Mouse (Mus musculus) hindlimb bud, embryonic 11.5 days (tissue): ENCODE data around the gene Gtf2h3.
"Not testable (repeated sequence)": the region's sequence is repeated elsewhere in the genome, so short reads cannot be mapped to it uniquely, and the experiment has no call there.

Experiments
- DNase-seq: peaks from one replicate; pipeline ENCODE4 v3.0.0-alpha.2; 2012; ENCODE audit warnings: low read depth, low spot score; ENCODE audit errors: extremely low spot score

Gene Gtf2h3

GRCm38 (mm10) chr5:124578633-124579317 lies at the start of gene Gtf2h3, which contains the start of gene Eif2b1:
TSS of gene Gtf2h3 (plus strand) at chr5:124579140.
TSS of gene Eif2b1 (minus strand) at chr5:124579131.
- peak; percentile 72 for DNase-seq

- no peak for DNase-seq
These were observed 49.7 kb upstream of the Gtf2h3 start for GRCm38 (mm10) chr5:124529191-124529651.

GRCm38 (mm10) chr5:124529697-124530096 lies 49.2 kb upstream of the Gtf2h3 start:
- DNase-seq: no peak

GRCm38 (mm10) chr5:124530655-124531582 lies 48.0 kb upstream of the Gtf2h3 start, which contains the start of gene Rilpl1:
TSS of gene Rilpl1 (minus strand) at chr5:124531391.
- DNase-seq: no peak

- DNase-seq: no peak
These were observed 47.4 kb upstream of the Gtf2h3 start for GRCm38 (mm10) chr5:124531583-124531930.

GRCm38 (mm10) chr5:124532451-124532850 lies 46.5 kb upstream of the Gtf2h3 start:
- DNase-seq: no peak

- no peak for DNase-seq
These were observed 43.9 kb upstream of the Gtf2h3 start for GRCm38 (mm10) chr5:124535016-124535415.

GRCm38 (mm10) chr5:124536776-124537175 lies 42.2 kb upstream of the Gtf2h3 start:
- no peak for DNase-seq

- no peak for DNase-seq
These were observed 39.8 kb upstream of the Gtf2h3 start for GRCm38 (mm10) chr5:124538813-124539792.

- DNase-seq: no peak
These were observed 39.0 kb upstream of the Gtf2h3 start for GRCm38 (mm10) chr5:124539905-124540304.

GRCm38 (mm10) chr5:124540383-124540786 lies 38.6 kb upstream of the Gtf2h3 start, which contains the start of gene Tmed2:
TSS of gene Tmed2 (plus strand) at chr5:124540695.
- peak; percentile 83 for DNase-seq

GRCm38 (mm10) chr5:124540905-124541601 lies 37.9 kb upstream of the Gtf2h3 start:
- no peak for DNase-seq

- no peak for DNase-seq
These were observed 37.4 kb upstream of the Gtf2h3 start for GRCm38 (mm10) chr5:124541602-124541973.

- DNase-seq: not testable (repeated sequence)
These were observed 28.2 kb upstream of the Gtf2h3 start for GRCm38 (mm10) chr5:124550737-124551136.

- not testable (repeated sequence) for DNase-seq
These were observed 27.4 kb upstream of the Gtf2h3 start for GRCm38 (mm10) chr5:124551349-124552093.

- DNase-seq: no peak
These were observed 26.9 kb upstream of the Gtf2h3 start for GRCm38 (mm10) chr5:124552094-124552472.

- peak; percentile 82 for DNase-seq
These were observed 26.2 kb upstream of the Gtf2h3 start, which contains the start of gene Ddx55 for GRCm38 (mm10) chr5:124552558-124553307. TSS of gene Ddx55 (plus strand) at chr5:124552864.

GRCm38 (mm10) chr5:124553607-124554006 lies 25.3 kb upstream of the Gtf2h3 start:
- no peak for DNase-seq
